Mouse (Mus musculus): ENCODE results near the gene Cd2bp2. TPM values are rescaled to one million over a fixed set of nuclear protein-coding genes. Genes with fewer than 3 reads are reported as not detected.
A peak's percentile ranks its signal among the peaks of the same experiment; 100 is the strongest.

The Cd2bp2 gene
- polyA plus RNA-seq, 1 experiment from 2014 or later = 21.5 TPM

- H3K4me1 ChIP-seq (replicated peaks) = peaks cover 19% of the 10 kb centered on the region; the same call in 1 of the 2 replicates
- H3K36me3 ChIP-seq (replicated peaks) = no peaks in the 10 kb centered on the region
- WGBS (ENCODE audit: insufficient replicate concordance) = 82% methylated on average over 5 of the region's 5 CpGs
- H3K27me3 ChIP-seq = no peaks in the 10 kb centered on the region
- H3K9ac ChIP-seq = no peak overlapping the region
- no peaks in the 10 kb centered on the region for H3K9me3 ChIP-seq (replicated peaks)
- no peak overlapping the region for H3K4me3 ChIP-seq (replicated peaks)
- H3K27ac ChIP-seq (replicated peaks) = no peak overlapping the region
- H3K4me2 ChIP-seq = no peak overlapping the region
- no peak for ATAC-seq (ENCODE audit: insufficient read depth)
Measured at GRCm38 (mm10) chr7:127162546-127162945, 33.3 kb downstream of the Cd2bp2 start.

GRCm38 (mm10) chr7:127157548-127157947, 38.3 kb downstream of the Cd2bp2 start:
- H3K9me3 ChIP-seq (replicated peaks) = no peaks in the 10 kb centered on the region
- no peak overlapping the region for H3K9ac ChIP-seq
- H3K36me3 ChIP-seq (replicated peaks) = no peaks in the 10 kb centered on the region
- ATAC-seq (ENCODE audit: insufficient read depth) = no peak
- WGBS (ENCODE audit: insufficient replicate concordance) = 34% methylated on average over 4 of the region's 4 CpGs
- peaks cover 13% of the 10 kb centered on the region; the same call in 1 of the 2 replicates for H3K4me1 ChIP-seq (replicated peaks)
- no peaks in the 10 kb centered on the region for H3K27me3 ChIP-seq
- H3K4me2 ChIP-seq = no peak overlapping the region
- H3K27ac ChIP-seq (replicated peaks) = no peak overlapping the region
- no peak overlapping the region for H3K4me3 ChIP-seq (replicated peaks)

- ATAC-seq (ENCODE audit: insufficient read depth) = no peak
- 26% methylated on average over 3 of the region's 3 CpGs for WGBS (ENCODE audit: insufficient replicate concordance)
Measured at GRCm38 (mm10) chr7:127153477-127153876, 42.4 kb downstream of the Cd2bp2 start.

GRCm38 (mm10) chr7:127152464-127152863, 43.4 kb downstream of the Cd2bp2 start:
- H3K9me3 ChIP-seq (replicated peaks) = no peaks in the 10 kb centered on the region
- no peaks in the 10 kb centered on the region for H3K27me3 ChIP-seq
- peaks cover 14% of the 10 kb centered on the region; the same call in 1 of the 2 replicates for H3K4me1 ChIP-seq (replicated peaks)
- WGBS (ENCODE audit: insufficient replicate concordance) = 79% methylated on average over 6 of the region's 6 CpGs
- H3K9ac ChIP-seq = no peak overlapping the region
- H3K27ac ChIP-seq (replicated peaks) = no peak overlapping the region
- H3K36me3 ChIP-seq (replicated peaks) = no peaks in the 10 kb centered on the region
- ATAC-seq (ENCODE audit: insufficient read depth) = no peak
- no peak overlapping the region for H3K4me2 ChIP-seq
- no peak overlapping the region for H3K4me3 ChIP-seq (replicated peaks)

More at GRCm38 (mm10) chr7:127153477-127153876, 42.4 kb downstream of the Cd2bp2 start:
- H3K36me3 ChIP-seq (replicated peaks) = no peaks in the 10 kb centered on the region
- peaks cover 14% of the 10 kb centered on the region; the same call in 1 of the 2 replicates for H3K4me1 ChIP-seq (replicated peaks)
- no peaks in the 10 kb centered on the region for H3K27me3 ChIP-seq
- H3K9me3 ChIP-seq (replicated peaks) = no peaks in the 10 kb centered on the region
- no peak overlapping the region for H3K4me3 ChIP-seq (replicated peaks)
- no peak overlapping the region for H3K9ac ChIP-seq
- no peak overlapping the region for H3K27ac ChIP-seq (replicated peaks)
- no peak overlapping the region for H3K4me2 ChIP-seq

- Histone ChIP-seq H3K4me1 (replicated peaks) (peaks cover 39% of the 10 kb centered on the region), H3K9me3 (replicated peaks) (no peaks in the 10 kb centered on the region), H3K4me2 (no peak overlapping the region), H3K9ac (no peak overlapping the region), H3K4me3 (replicated peaks) (no peak overlapping the region), H3K27ac (replicated peaks) (peak overlapping the region; percentile 61), H3K27me3 (no peaks in the 10 kb centered on the region), H3K36me3 (replicated peaks) (no peaks in the 10 kb centered on the region)
- ATAC-seq (ENCODE audit: insufficient read depth) = peak; percentile 51
- 75% methylated on average over 3 of the region's 3 CpGs for WGBS (ENCODE audit: insufficient replicate concordance)
Measured at GRCm38 (mm10) chr7:127147901-127148300, 47.9 kb downstream of the Cd2bp2 start.

- no peak overlapping the region for H3K9ac ChIP-seq
- no peak overlapping the region for H3K4me3 ChIP-seq (replicated peaks)
- H3K9me3 ChIP-seq (replicated peaks) = no peaks in the 10 kb centered on the region
- H3K36me3 ChIP-seq (replicated peaks) = no peaks in the 10 kb centered on the region
- no peak overlapping the region for H3K27ac ChIP-seq (replicated peaks)
- H3K4me1 ChIP-seq (replicated peaks) = peaks cover 55% of the 10 kb centered on the region
- no peak for ATAC-seq (ENCODE audit: insufficient read depth)
- 65% methylated on average over 2 of the region's 2 CpGs for WGBS (ENCODE audit: insufficient replicate concordance)
- no peak overlapping the region for H3K4me2 ChIP-seq
- no peaks in the 10 kb centered on the region for H3K27me3 ChIP-seq
Measured at GRCm38 (mm10) chr7:127146267-127146603, 49.6 kb downstream of the Cd2bp2 start.

- H3K27me3 ChIP-seq = no peaks in the 10 kb centered on the region
- no peak overlapping the region for H3K9ac ChIP-seq
- no peak overlapping the region for H3K4me3 ChIP-seq (replicated peaks)
- no peak overlapping the region for H3K27ac ChIP-seq (replicated peaks)
- H3K4me2 ChIP-seq = no peak overlapping the region
- ATAC-seq (ENCODE audit: insufficient read depth) = no peak
- H3K36me3 ChIP-seq (replicated peaks) = no peaks in the 10 kb centered on the region
- WGBS (ENCODE audit: insufficient replicate concordance) = 30% methylated on average over 9 of the region's 9 CpGs
- no peaks in the 10 kb centered on the region for H3K9me3 ChIP-seq (replicated peaks)
- H3K4me1 ChIP-seq (replicated peaks) = peaks cover 61% of the 10 kb centered on the region
Measured at GRCm38 (mm10) chr7:127145387-127146266, 50.2 kb downstream of the Cd2bp2 start.

GRCm38 (mm10) chr7:127144412-127144811, 51.4 kb downstream of the Cd2bp2 start:
- peak overlapping the region; percentile 36; the same call in 1 of the 2 replicates for H3K9ac ChIP-seq
- peak overlapping the region; percentile 43; the same call in 1 of the 2 replicates for H3K27ac ChIP-seq (replicated peaks)
- no peaks in the 10 kb centered on the region for H3K27me3 ChIP-seq
- H3K4me3 ChIP-seq (replicated peaks) = no peak overlapping the region
- no peaks in the 10 kb centered on the region for H3K9me3 ChIP-seq (replicated peaks)
- H3K4me2 ChIP-seq = peak overlapping the region; percentile 40
- ATAC-seq (ENCODE audit: insufficient read depth) = 0 out of 2 replicates have a peak, but pooled peaks have one; percentile 25
- H3K36me3 ChIP-seq (replicated peaks) = no peaks in the 10 kb centered on the region
- 25% methylated on average over 7 of the region's 7 CpGs for WGBS (ENCODE audit: insufficient replicate concordance)
- H3K4me1 ChIP-seq (replicated peaks) = peaks cover 73% of the 10 kb centered on the region

GRCm38 (mm10) chr7:127142666-127143065, 53.2 kb downstream of the Cd2bp2 start:
- Histone ChIP-seq H3K9ac (no peak overlapping the region), H3K9me3 (replicated peaks) (no peaks in the 10 kb centered on the region), H3K4me3 (replicated peaks) (no peak overlapping the region), H3K27ac (replicated peaks) (peak overlapping the region; percentile 56; the same call in 1 of the 2 replicates), H3K36me3 (replicated peaks) (no peaks in the 10 kb centered on the region), H3K4me1 (replicated peaks) (peaks cover 85% of the 10 kb centered on the region), H3K4me2 (no peak overlapping the region), H3K27me3 (no peaks in the 10 kb centered on the region)
- 43% methylated on average over 4 of the region's 4 CpGs for WGBS (ENCODE audit: insufficient replicate concordance)
- no peak for ATAC-seq (ENCODE audit: insufficient read depth)

- Histone ChIP-seq H3K4me1 (replicated peaks) (peaks cover 89% of the 10 kb centered on the region), H3K27ac (replicated peaks) (peak overlapping the region; percentile 56), H3K36me3 (replicated peaks) (no peaks in the 10 kb centered on the region), H3K9ac (no peak overlapping the region), H3K4me3 (replicated peaks) (no peak overlapping the region), H3K27me3 (no peaks in the 10 kb centered on the region), H3K9me3 (replicated peaks) (no peaks in the 10 kb centered on the region), H3K4me2 (no peak overlapping the region; the same call in 1 of the 2 replicates)
- 22% methylated on average over 2 of the region's 2 CpGs for WGBS (ENCODE audit: insufficient replicate concordance)
- ATAC-seq (ENCODE audit: insufficient read depth) = no peak
Measured at GRCm38 (mm10) chr7:127142214-127142613, 53.6 kb downstream of the Cd2bp2 start.
